Mouse (Mus musculus) stomach, postnatal 0 days (tissue): ENCODE data around the gene Wrb. TPM values are rescaled to one million over a fixed set of nuclear protein-coding genes. Genes with fewer than 3 reads are reported as not detected.
"Not testable (repeated sequence)": the region's sequence is repeated elsewhere in the genome, so short reads cannot be mapped to it uniquely, and the experiment has no call there.

Experiments
- ATAC-seq: fragments of 200-750 bp; cut with Nextera tagmentation; 2 replicates; pipeline ENCODE4 v1.8.0; 2017; ENCODE audit not compliant: low FRiP score, low TSS enrichment
- DNase-seq: peaks from one replicate; pipeline ENCODE4 v3.0.0-alpha.2; 2016; ENCODE audit warnings: low spot score
- H3K27ac ChIP-seq: fragments of 300-500 bp; sonication (generic); replicated peaks from 2 replicates; pipeline ENCODE4 v1.5.1; 2014; ENCODE audit warnings: mild to moderate bottlenecking, control low read depth
- H3K27me3 ChIP-seq: fragments of 300-500 bp; sonication (generic); 2 replicates; pipeline ENCODE4 v1.6.1; 2014; ENCODE audit warnings: low read length; ENCODE audit not compliant: control insufficient read depth, insufficient read depth
- H3K36me3 ChIP-seq: fragments of 300-500 bp; sonication (generic); 2 replicates; pipeline ENCODE4 v1.6.1; 2014; ENCODE audit warnings: low read length, mixed read lengths; ENCODE audit not compliant: control insufficient read depth, insufficient read depth
- H3K4me1 ChIP-seq: fragments of 300-500 bp; sonication (generic); replicated peaks from 2 replicates; pipeline ENCODE4 v1.6.1; 2014; ENCODE audit warnings: antibody characterized with exemption; ENCODE audit not compliant: control insufficient read depth, insufficient read depth
- H3K4me2 ChIP-seq: fragments of 300-500 bp; sonication (generic); replicated peaks from 2 replicates; pipeline ENCODE4 v1.6.1; 2014; ENCODE audit warnings: low read depth, mild to moderate bottlenecking, control low read depth, moderate library complexity
- H3K4me3 ChIP-seq: fragments of 300-500 bp; sonication (generic); 2 replicates; pipeline ENCODE4 v1.5.1; 2014; ENCODE audit warnings: low read depth, low read length, control low read depth
- H3K9ac ChIP-seq: fragments of 300-500 bp; sonication (generic); 2 replicates; pipeline ENCODE4 v1.6.1; 2014; ENCODE audit warnings: mild to moderate bottlenecking, low read length, control low read depth, mixed read lengths
- H3K9me3 ChIP-seq: fragments of 300-500 bp; sonication (generic); 2 replicates; pipeline ENCODE4 v1.6.1; 2016; ENCODE audit warnings: low read length; ENCODE audit not compliant: control insufficient read depth
- CTCF ChIP-seq: IDR thresholded peaks from 2 replicates; pipeline ENCODE4 v1.5.1; 2016; ENCODE audit warnings: antibody characterized with exemption, low read depth, mild to moderate bottlenecking, moderate library complexity
- EP300 ChIP-seq: optimal IDR thresholded peaks from 2 replicates; pipeline ENCODE3; 2016; ENCODE audit warnings: antibody characterized with exemption
- WGBS: fragments of 180-500 bp; shearing (Covaris S2); extraction: QIAGEN DNeasy Blood & Tissue Kit; methylation state at CpG from one replicate; pipeline ENCODE4 v1.1.7; 2014; 5-methylcytosine and 5-hydroxymethylcytosine counted together
- polyA plus RNA-seq: library from polyadenylated mRNA; unstranded; fragments of >200 nt; fragmentation: Nextera tagmentation; extraction: Ambion mirVana; gene quantifications from 2 replicates; pipeline ENCODE4 v1.2.1, GENCODE M21; 2015

Wrb gene
- polyA plus RNA-seq, 1 experiment from 2014 or later: 33.1 TPM

- Histone ChIP-seq H3K4me2 (peak overlapping the region; percentile 81), H3K9me3 (no peaks in the 10 kb centered on the region), H3K27me3 (no peaks in the 10 kb centered on the region), H3K4me1 (no peaks in the 10 kb centered on the region; the same call in 1 of the 2 replicates), H3K4me3 (peak overlapping the region; percentile 75), H3K27ac (peak overlapping the region; percentile 96), H3K9ac (peak overlapping the region; percentile 93), H3K36me3 (peaks cover 12% of the 10 kb centered on the region)
- ATAC-seq (no peak), DNase-seq (no peak)
- peak; percentile 17; the same call in 1 of the 2 replicates for TF ChIP-seq CTCF
- no peak for TF ChIP-seq EP300
- WGBS: 2% methylated on average over 9 of the region's 9 CpGs
These were observed 16.7 kb upstream of the Wrb start for GRCm38 (mm10) chr16:96128466-96128865.

- 19% methylated on average over 6 of the region's 6 CpGs for WGBS
- H3K4me3 ChIP-seq: peak overlapping the region; percentile 4; the same call in 1 of the 2 replicates
- peak; percentile 11 for ATAC-seq
- H3K4me1 ChIP-seq, H3K36me3 ChIP-seq, H3K27ac ChIP-seq, H3K9me3 ChIP-seq, H3K27me3 ChIP-seq, H3K9ac ChIP-seq, DNase-seq, H3K4me2 ChIP-seq: not testable (repeated sequence)
These were observed 478 bp upstream of the Wrb start for GRCm38 (mm10) chr16:96144748-96145109.

GRCm38 (mm10) chr16:96145814-96146213, 607 bp downstream of the Wrb start:
- TF ChIP-seq CTCF: peak; percentile 25; the same call in 1 of the 2 replicates
- no peak for TF ChIP-seq EP300
- WGBS: 2% methylated on average over 5 of the region's 5 CpGs
- Histone ChIP-seq H3K4me3 (peak overlapping the region; percentile 62), H3K9me3 (no peaks in the 10 kb centered on the region), H3K27me3 (no peaks in the 10 kb centered on the region), H3K36me3 (no peaks in the 10 kb centered on the region), H3K4me2 (peak overlapping the region; percentile 84), H3K4me1 (peaks cover 4% of the 10 kb centered on the region; the same call in 1 of the 2 replicates), H3K9ac (peak overlapping the region; percentile 62), H3K27ac (peak overlapping the region; percentile 69)
- no peak for DNase-seq
- ATAC-seq: no peak; the same call in 1 of the 2 replicates

GRCm38 (mm10) chr16:96148834-96149233, 3.6 kb downstream of the Wrb start:
- TF ChIP-seq CTCF (no peak), EP300 (no peak)
- no peak for ATAC-seq
- no peaks in the 10 kb centered on the region for H3K9me3 ChIP-seq
- no peak overlapping the region for H3K4me3 ChIP-seq
- H3K4me1 ChIP-seq: peaks cover 10% of the 10 kb centered on the region; the same call in 1 of the 2 replicates
- no peak overlapping the region; the same call in 1 of the 2 replicates for H3K4me2 ChIP-seq
- no peak for DNase-seq
- 48% methylated on average over 6 of the region's 6 CpGs for WGBS
- H3K27ac ChIP-seq: peak overlapping the region; percentile 88
- peak overlapping the region; percentile 27; the same call in 1 of the 2 replicates for H3K9ac ChIP-seq
- H3K27me3 ChIP-seq: no peaks in the 10 kb centered on the region
- no peaks in the 10 kb centered on the region; the same call in 1 of the 2 replicates for H3K36me3 ChIP-seq

- DNase-seq (no peak), ATAC-seq (no peak)
- H3K4me1 ChIP-seq: peaks cover 10% of the 10 kb centered on the region; the same call in 1 of the 2 replicates
- 43% methylated on average over 9 of the region's 9 CpGs for WGBS
- peak overlapping the region; percentile 88 for H3K27ac ChIP-seq
- H3K27me3 ChIP-seq: no peaks in the 10 kb centered on the region
- no peaks in the 10 kb centered on the region for H3K9me3 ChIP-seq
- no peak overlapping the region for H3K4me3 ChIP-seq
- TF ChIP-seq CTCF (no peak), EP300 (no peak)
- H3K4me2 ChIP-seq: no peak overlapping the region
- peaks cover 2% of the 10 kb centered on the region; the same call in 1 of the 2 replicates for H3K36me3 ChIP-seq
- H3K9ac ChIP-seq: 0 out of 2 replicates have a peak overlapping the region, but pooled peaks have one; percentile 27
These were observed 4.1 kb downstream of the Wrb start for GRCm38 (mm10) chr16:96149311-96149710.

GRCm38 (mm10) chr16:96150995-96151394, 5.8 kb downstream of the Wrb start:
- ATAC-seq (peak; percentile 58), DNase-seq (peak; percentile 62)
- Histone ChIP-seq H3K9ac (peak overlapping the region; percentile 23), H3K27me3 (no peaks in the 10 kb centered on the region), H3K9me3 (no peaks in the 10 kb centered on the region), H3K4me2 (0 out of 2 replicates have a peak overlapping the region, but pooled peaks have one; percentile 1), H3K4me3 (no peak overlapping the region), H3K4me1 (peaks cover 10% of the 10 kb centered on the region; the same call in 1 of the 2 replicates), H3K36me3 (peaks cover 6% of the 10 kb centered on the region; the same call in 1 of the 2 replicates), H3K27ac (peak overlapping the region; percentile 70)
- WGBS: 13% methylated on average over 4 of the region's 4 CpGs
- no peak for TF ChIP-seq CTCF
- no peak for TF ChIP-seq EP300
